Mouse (Mus musculus) spleen, adult 18-20 months (tissue): ENCODE measurements around the gene Btbd19.

ENCODE experiments used
- DNase-seq, 2 experiments: peaks; one replicate each; pipeline ENCODE4 v3.0.0; 2022; ENCODE audit warnings: mixed read lengths in 2 of 2

The Btbd19 gene

GRCm38 (mm10) chr4:117125348-117125909 lies at the start of gene Btbd19:
Gene Btbd19, minus strand, starts transcription at chr4:117125725.
- DNase-seq, result peak in 1 of 2 experiments; percentile 37

GRCm38 (mm10) chr4:117169936-117170335 lies 44.4 kb upstream of the Btbd19 start:
- no peak for DNase-seq

DNA sequence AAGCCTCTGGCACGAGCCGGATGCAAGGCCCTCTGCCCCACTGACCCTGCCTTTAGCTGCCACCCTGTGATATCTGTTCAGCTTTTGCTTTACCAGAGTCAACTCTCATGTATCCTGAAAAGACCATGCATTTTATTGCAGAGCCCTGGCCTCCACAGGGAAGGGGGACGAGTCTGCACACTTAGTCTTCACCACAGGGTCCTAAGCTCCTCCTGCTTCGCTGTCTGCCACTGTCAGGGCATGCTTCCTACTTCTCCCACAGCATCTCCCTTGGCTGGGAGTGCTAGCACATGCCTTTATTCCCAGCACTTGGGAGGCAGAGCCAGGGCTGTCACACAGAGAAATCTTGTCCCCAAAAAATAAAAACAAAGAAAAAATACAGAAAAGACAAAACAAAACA lies 35.7 kb upstream of the Btbd19 start:
- DNase-seq, result no peak

DNA sequence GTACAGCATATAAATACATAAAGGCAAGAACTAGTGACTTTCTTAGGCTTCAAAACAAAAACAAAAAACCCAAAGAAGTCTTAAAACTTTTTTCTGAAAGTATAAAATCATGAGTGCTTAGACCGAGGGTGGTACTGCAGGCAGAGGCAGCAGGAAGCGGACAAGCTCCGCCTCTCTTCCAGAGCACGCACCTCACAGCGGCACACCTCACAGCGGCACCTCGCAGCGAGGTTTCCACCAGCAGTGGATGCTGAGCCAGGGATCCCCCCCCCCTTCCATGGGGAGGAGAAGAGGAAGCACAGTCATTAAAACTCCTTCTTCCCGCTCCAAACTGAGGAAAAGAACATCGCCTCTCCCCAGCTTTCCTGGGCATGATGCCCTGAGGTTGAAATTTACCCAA lies 34.1 kb upstream of the Btbd19 start:
- DNase-seq, result no peak

- no peak for DNase-seq
These were observed 30.8 kb upstream of the Btbd19 start for GRCm38 (mm10) chr4:117156372-117156771.

DNA sequence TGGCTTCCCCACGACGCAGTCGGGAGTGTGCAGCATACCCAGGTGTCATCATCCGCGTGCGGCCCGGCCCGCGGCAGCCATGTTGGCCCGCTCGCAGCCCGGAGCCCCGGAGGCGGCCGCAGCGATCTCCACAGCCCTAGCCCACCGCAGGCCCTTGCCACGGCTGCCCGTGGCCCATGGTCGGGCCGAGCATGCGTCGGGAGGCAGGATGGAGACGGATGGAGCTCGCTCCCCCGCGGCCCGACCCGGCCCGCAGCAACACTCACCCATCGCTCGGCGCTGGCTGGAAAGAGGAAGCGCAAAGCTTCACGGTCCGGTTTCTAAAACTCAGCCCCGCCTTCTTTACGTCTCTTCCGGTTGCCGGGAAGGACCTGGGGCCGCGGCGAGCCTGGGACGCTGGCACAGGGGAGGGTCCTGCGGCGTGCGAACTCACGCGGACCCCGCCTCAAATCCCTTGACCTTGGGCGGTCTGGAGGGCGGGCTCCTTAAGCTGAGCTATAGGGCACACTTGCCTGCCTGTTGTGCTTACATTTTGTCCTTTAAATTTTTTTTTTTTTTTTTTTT lies 30.3 kb upstream of the Btbd19 start, which contains the start of gene Rps8:
Gene Rps8 (minus strand): TSS at position 452 of the 564 bp plus-strand sequence.
- DNase-seq, result peak; percentile 77 to 81

- no peak for DNase-seq
These were observed 29.7 kb upstream of the Btbd19 start for GRCm38 (mm10) chr4:117155020-117155791.

- no peak for DNase-seq
These were observed 27.2 kb upstream of the Btbd19 start for GRCm38 (mm10) chr4:117152714-117153113.

DNA sequence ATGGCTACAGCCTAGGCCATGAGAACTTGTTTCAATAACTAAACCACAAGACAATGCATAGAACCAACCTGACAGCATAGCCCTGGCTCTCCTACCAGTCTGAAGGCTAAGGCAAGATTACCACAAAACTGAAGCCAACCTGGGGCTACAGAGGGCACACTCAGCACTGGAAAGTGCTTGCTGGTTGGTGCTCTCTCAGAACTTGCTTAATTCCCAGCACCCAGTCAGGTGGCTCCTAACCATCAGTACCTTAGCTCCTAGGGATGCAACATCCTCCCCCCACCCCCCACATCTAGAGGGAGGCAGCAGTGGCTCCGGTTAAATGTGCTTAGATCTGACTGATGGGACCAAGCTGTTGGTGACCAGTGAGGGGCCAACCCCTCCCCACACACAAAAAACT lies 25.9 kb upstream of the Btbd19 start:
- no peak for DNase-seq

GRCm38 (mm10) chr4:117150212-117150733 lies 24.7 kb upstream of the Btbd19 start:
- no peak for DNase-seq

DNA sequence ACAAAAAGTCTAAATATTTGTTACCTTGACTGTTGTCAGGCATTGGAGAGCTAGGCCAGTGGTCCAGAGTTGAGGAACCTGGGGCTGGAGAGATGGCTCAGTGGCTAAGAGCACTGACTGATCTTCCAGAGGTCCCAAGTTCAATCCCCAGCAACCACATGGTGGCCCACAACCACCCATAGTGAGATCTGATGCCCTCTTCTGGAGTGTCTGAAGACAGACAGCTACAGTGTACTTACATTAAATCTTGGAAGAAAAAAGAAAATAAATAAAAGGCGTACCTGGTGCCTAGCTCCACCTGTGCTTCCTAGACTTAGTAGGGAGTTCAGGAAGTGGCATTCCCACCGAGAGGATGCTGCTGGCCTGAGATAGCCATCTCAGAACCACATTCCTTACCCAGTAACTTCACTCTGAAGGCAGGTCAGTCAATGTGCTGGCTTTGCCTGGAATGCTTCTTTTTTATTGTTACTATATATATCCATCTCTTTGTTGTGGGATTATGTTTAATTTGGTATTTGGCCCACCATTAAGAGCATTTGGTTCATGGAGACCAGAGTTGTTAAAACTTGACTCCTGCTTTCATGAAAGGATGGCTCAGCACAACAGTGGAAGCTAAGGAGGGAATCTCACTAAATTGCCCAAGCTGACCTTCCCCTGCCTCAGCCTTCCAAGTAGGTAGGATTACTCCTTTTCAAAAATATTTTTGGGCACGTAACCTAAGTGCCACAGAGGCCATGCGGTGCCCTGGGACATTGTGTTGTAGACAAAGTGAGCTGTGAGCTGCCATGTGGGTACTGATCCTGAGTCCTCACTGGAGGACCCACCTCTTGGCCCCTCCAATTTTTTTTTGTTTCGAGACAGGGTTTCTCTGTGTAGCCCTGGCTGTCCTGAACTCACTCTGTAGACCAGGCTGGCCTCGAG lies 24.0 kb upstream of the Btbd19 start:
- no peak for DNase-seq

- DNase-seq, result no peak
These were observed 23.3 kb upstream of the Btbd19 start for GRCm38 (mm10) chr4:117148815-117149214.

GRCm38 (mm10) chr4:117148047-117148713 lies 22.7 kb upstream of the Btbd19 start:
- no peak for DNase-seq

DNA sequence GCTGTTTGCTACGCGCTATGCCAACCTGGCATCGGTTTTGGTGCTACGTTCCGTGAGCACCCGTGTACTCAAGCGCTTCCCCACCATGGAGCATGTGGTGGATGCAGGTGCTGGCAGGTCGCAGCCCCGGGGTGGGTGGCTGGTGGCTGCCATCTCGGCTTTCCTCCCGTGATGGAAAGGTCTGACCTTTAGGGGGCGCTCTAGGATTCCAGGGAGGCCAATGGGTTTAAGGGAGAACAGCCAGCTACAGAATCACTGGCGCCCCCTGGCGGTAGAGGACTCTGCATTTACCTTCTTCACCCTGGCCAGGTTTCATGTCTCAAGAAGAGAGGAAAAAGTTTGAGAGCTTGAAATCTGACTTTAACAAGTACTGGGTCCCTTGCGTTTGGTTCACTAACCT lies 20.7 kb upstream of the Btbd19 start:
- DNase-seq, result peak; percentile 71 to 88

DNA sequence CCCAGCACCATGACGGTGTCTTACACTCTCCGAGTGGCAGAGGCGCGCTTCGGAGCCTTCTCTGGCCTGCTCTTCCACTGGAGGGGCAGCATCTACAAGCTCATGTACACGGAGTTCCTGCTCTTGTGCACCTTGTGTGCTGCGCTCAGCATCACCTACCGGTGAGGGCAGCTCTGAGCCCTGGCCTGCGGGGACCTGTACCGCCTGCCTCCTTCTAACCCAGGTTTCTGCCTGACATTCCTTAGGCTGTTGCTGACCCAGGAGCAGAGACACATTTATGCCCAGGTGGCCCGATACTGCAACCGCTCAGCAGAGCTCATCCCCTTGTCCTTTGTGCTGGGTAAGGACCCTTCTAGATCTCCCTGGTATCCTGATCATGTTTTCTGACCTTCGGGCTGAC lies 19.7 kb upstream of the Btbd19 start:
- no peak for DNase-seq

- no peak for DNase-seq
These were observed 17.5 kb upstream of the Btbd19 start for GRCm38 (mm10) chr4:117143023-117143422.

DNA sequence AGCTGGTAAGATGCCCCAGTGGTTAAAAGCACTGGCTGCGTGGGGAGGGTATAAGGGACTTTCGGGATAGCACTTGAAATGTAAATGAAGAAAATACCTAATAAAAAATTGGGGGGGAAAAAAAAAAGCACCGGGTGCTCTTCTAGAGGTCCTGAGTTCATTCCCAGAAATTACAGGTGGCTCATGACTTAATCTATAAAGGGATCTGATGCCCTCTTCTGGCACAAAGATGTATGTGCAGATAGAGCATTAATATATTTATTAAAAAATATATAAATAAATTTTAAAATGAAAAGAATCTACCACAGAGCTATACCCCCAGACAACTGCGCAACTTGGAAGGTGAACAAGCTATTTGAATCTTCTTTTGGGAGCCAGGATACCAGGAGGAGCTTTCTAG lies 15.1 kb upstream of the Btbd19 start:
- DNase-seq, result no peak

GRCm38 (mm10) chr4:117139217-117139612 lies 13.7 kb upstream of the Btbd19 start:
- DNase-seq, result peak in 1 of 2 experiments; percentile 40

DNA sequence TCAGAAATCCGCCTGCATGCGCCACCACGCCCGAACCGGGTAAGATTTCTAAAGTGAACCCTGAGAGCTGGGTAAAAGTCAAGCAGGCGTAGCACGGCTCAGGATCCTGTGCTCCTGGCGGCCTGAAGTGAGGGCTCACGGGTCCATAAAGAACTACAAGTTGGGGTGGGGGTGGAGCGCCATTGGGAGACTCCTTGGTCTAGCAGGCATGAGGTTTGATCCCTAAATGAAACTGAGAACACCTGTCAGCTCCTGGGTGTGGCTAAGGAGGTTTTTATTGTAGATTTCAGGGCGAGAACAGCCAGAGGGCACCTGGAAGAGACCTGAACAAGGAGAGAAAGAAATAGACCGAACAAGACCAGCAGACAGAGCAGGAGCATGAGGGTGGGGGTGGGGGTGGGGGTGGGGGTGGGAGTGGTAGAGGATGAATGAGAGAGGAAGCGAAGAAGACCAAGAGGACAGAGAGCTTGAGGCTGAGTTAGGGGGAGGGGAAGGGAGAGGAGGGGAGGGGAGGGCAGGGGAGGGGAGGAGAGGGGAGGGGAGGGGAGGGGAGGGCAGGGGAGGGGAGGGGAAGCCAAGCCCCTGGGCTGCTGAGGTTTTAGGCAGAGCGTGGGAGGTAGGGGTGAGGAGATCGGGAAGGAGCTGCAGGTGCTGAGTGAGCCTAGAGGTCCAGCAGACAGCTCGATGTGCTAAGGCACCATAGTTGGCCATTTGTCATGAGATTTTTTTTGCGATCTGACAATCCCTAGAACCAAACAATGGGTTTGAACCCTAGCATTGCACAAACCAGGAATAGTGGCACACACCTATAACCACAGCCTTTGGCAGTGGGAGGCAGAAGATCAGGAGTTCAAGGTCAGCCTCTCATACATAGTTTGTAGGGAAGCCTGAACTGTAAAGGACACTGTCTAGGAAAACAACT lies 13.0 kb upstream of the Btbd19 start:
- no peak for DNase-seq

- no peak for DNase-seq
These were observed 10.5 kb upstream of the Btbd19 start for GRCm38 (mm10) chr4:117136034-117136433.

DNA sequence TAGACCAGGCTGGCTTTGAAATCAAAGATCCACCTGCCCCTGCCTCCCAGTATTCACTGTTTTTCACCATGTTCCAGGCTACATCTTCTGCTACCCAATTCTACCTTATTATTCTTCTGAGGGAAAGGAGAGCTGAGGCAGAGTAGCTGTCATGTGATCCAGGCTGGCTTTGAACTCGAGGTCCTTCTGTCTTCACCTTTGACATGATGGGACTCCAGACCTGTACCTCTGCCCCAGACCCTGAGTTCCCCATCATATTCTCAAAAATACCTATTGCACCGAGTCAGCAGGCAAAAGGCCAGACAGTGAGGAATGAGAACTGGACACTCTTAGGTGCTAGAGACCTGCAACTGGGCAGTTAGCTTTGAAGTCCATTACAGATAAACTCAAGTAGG lies 9.1 kb upstream of the Btbd19 start:
- DNase-seq, result no peak
